Mouse (Mus musculus): ENCODE data around the gene Cdh23. TPM values are rescaled to one million over a fixed set of nuclear protein-coding genes. Genes with fewer than 3 reads are reported as not detected.
A peak's percentile ranks its signal among the peaks of the same experiment; 100 is the strongest.

The Cdh23 gene
- polyA plus RNA-seq, 1 experiment from 2014 or later, result 0.50 TPM

- no peak overlapping the region for H3K4me3 ChIP-seq (ENCODE audit: low read length)
- H3K36me3 ChIP-seq (ENCODE audit: insufficient read depth, low read length), result no peaks in the 10 kb centered on the region
- no peak overlapping the region for H3K27ac ChIP-seq (ENCODE audit: low read length)
- peak; percentile 64 for ATAC-seq (ENCODE audit: low FRiP score, low TSS enrichment)
- peaks cover 6% of the 10 kb centered on the region; the same call in 1 of the 2 replicates for H3K4me1 ChIP-seq (ENCODE audit: insufficient read depth, low read length)
- no peak overlapping the region for H3K4me2 ChIP-seq (replicated peaks; ENCODE audit: low read depth, low read length)
- H3K9me3 ChIP-seq (ENCODE audit: low read length), result peaks cover 4% of the 10 kb centered on the region; the same call in 1 of the 2 replicates
- peaks cover 2% of the 10 kb centered on the region; the same call in 1 of the 2 replicates for H3K27me3 ChIP-seq (ENCODE audit: insufficient read depth, low read length)
- 43% methylated on average over 13 of the region's 13 CpGs for WGBS
- no peak overlapping the region for H3K9ac ChIP-seq (replicated peaks; ENCODE audit: low read length)
Observed at GRCm38 (mm10) chr10:60577125-60577919, 119.0 kb downstream of the Cdh23 start.

DNA sequence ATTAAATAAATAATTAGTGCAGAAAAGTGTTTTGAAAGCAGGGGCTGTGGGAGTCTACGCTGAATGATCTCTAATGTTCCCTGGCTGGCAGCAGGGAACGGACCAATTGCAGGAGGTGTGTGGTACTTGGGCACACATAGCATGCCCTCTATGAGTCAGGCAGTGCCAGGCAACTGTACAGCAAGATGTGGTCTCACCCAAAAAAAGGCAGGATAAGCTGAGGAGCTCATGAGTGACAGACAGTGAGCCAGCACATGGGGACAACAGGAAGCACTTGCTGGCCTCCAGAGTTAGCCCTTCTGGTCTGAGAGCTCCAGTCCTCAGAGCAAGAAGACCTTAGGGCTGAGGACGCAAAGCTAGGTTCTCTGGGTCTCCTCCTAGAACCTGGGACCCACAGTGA lies 121.4 kb downstream of the Cdh23 start:
- Histone ChIP-seq H3K9ac (replicated peaks; ENCODE audit: low read length) (no peak overlapping the region), H3K4me2 (replicated peaks; ENCODE audit: low read depth, low read length) (no peak overlapping the region), H3K27ac (ENCODE audit: low read length) (no peak overlapping the region), H3K36me3 (ENCODE audit: insufficient read depth, low read length) (no peaks in the 10 kb centered on the region), H3K27me3 (ENCODE audit: insufficient read depth, low read length) (no peaks in the 10 kb centered on the region; the same call in 1 of the 2 replicates), H3K4me1 (ENCODE audit: insufficient read depth, low read length) (peaks cover 15% of the 10 kb centered on the region), H3K4me3 (ENCODE audit: low read length) (no peak overlapping the region), H3K9me3 (ENCODE audit: low read length) (peaks cover 2% of the 10 kb centered on the region; the same call in 1 of the 2 replicates)
- ATAC-seq (ENCODE audit: low FRiP score, low TSS enrichment), result no peak
- 82% methylated on average over 3 of the region's 3 CpGs for WGBS

- whole genome bisulfite sequencing, result 39% methylated on average over 4 of the region's 4 CpGs
- no peaks in the 10 kb centered on the region; the same call in 1 of the 2 replicates for H3K27me3 ChIP-seq (ENCODE audit: insufficient read depth, low read length)
- H3K4me1 ChIP-seq (ENCODE audit: insufficient read depth, low read length), result peaks cover 10% of the 10 kb centered on the region
- H3K9me3 ChIP-seq (ENCODE audit: low read length), result no peaks in the 10 kb centered on the region
- ATAC-seq (ENCODE audit: low FRiP score, low TSS enrichment), result peak; percentile 70
- no peaks in the 10 kb centered on the region for H3K36me3 ChIP-seq (ENCODE audit: insufficient read depth, low read length)
- H3K4me2 ChIP-seq (replicated peaks; ENCODE audit: low read depth, low read length), result no peak overlapping the region
- no peak overlapping the region for H3K9ac ChIP-seq (replicated peaks; ENCODE audit: low read length)
- no peak overlapping the region for H3K27ac ChIP-seq (ENCODE audit: low read length)
- no peak overlapping the region for H3K4me3 ChIP-seq (ENCODE audit: low read length)
Observed at GRCm38 (mm10) chr10:60571491-60571890, 124.8 kb downstream of the Cdh23 start.

DNA sequence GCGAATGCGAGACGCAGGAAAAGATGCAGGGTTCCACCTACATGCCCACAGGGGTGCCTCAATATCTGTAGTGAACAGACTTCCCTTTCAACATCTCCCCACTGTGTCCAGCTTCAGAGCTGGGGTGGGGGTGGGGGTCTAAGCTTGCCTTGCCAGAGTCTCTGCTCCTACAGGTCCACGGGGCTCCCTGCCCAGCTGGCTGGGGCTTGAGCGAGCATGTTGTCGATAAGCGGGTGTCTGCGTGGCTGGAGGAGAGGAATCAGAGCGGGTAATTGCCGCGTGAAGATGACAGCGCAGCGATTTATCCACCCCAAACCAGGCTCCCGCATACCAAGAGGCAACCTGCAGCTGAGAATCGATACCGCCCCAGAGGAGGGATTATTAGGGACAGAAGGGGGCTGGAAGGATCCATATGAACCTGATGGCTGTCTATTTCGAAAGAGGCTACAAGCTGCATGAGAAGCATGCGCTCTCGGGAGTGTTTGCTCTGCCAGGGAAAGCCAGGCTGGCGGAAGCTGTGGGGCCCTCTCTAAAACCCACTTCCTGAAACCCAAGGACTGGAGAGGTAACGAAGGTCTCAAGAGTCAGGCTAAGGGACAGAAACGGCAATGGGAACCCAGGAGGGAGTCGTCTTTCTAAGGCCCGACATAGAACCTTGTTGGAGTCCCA lies 129.8 kb downstream of the Cdh23 start:
- Histone ChIP-seq H3K27me3 (ENCODE audit: insufficient read depth, low read length) (no peaks in the 10 kb centered on the region), H3K27ac (ENCODE audit: low read length) (no peak overlapping the region), H3K4me2 (replicated peaks; ENCODE audit: low read depth, low read length) (0 out of 2 replicates have a peak overlapping the region, but pooled peaks have one; percentile 9), H3K9ac (replicated peaks; ENCODE audit: low read length) (peak overlapping the region; percentile 2; the same call in 1 of the 2 replicates), H3K4me1 (ENCODE audit: insufficient read depth, low read length) (peaks cover under 1% of the 10 kb centered on the region), H3K36me3 (ENCODE audit: insufficient read depth, low read length) (no peaks in the 10 kb centered on the region), H3K4me3 (ENCODE audit: low read length) (no peak overlapping the region), H3K9me3 (ENCODE audit: low read length) (no peaks in the 10 kb centered on the region)
- WGBS, result 40% methylated on average over 24 of the region's 24 CpGs
- no peak for ATAC-seq (ENCODE audit: low FRiP score, low TSS enrichment)

DNA sequence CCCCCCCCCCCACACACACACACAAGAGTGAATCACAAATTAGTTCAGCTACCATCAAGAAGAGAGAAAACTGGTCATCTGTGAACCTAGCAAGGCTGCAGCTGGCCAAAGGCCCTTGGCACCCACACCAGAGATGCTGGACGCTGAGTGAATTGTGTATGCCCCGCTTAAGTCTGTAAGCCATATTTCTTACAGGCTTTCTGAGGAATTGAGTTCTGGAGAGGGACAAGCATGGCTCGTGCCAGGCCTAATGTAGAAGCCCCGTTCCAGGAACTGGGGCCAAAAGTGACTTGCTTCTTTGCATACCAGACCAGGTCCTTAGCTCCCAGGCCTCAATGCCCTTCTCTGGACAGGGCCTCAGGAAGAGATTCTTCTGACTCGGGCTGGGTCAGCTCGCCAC lies 132.2 kb downstream of the Cdh23 start:
- no peak overlapping the region for H3K4me3 ChIP-seq (ENCODE audit: low read length)
- H3K27ac ChIP-seq (ENCODE audit: low read length), result no peak overlapping the region
- no peaks in the 10 kb centered on the region for H3K27me3 ChIP-seq (ENCODE audit: insufficient read depth, low read length)
- H3K4me1 ChIP-seq (ENCODE audit: insufficient read depth, low read length), result no peaks in the 10 kb centered on the region
- WGBS, result 86% methylated on average over 6 of the region's 6 CpGs
- H3K9ac ChIP-seq (replicated peaks; ENCODE audit: low read length), result no peak overlapping the region
- ATAC-seq (ENCODE audit: low FRiP score, low TSS enrichment), result no peak
- H3K4me2 ChIP-seq (replicated peaks; ENCODE audit: low read depth, low read length), result no peak overlapping the region
- no peaks in the 10 kb centered on the region for H3K9me3 ChIP-seq (ENCODE audit: low read length)
- H3K36me3 ChIP-seq (ENCODE audit: insufficient read depth, low read length), result no peaks in the 10 kb centered on the region

DNA sequence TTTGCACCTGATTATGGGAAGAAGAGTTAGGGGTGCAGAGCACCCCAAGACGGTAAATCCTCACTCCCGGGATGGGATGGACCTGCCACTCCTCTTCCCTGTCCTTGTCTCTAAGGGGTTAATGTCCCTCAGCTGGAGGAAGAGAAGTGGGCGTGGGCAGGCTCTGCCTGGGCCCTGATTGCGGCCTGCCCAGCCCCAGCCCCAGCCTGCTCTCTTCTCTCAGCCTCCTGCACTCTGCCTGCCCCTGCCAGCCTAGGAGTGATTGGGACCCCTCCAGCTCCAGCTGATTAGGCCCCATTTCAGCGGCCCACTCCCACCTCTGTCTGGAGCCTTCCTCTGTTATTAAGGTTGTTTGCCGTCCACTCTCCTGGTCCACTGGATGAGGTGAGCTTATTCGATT lies 133.3 kb downstream of the Cdh23 start:
- ATAC-seq (ENCODE audit: low FRiP score, low TSS enrichment), result no peak
- Histone ChIP-seq H3K4me2 (replicated peaks; ENCODE audit: low read depth, low read length) (no peak overlapping the region; the same call in 1 of the 2 replicates), H3K27me3 (ENCODE audit: insufficient read depth, low read length) (no peaks in the 10 kb centered on the region), H3K27ac (ENCODE audit: low read length) (no peak overlapping the region), H3K9me3 (ENCODE audit: low read length) (no peaks in the 10 kb centered on the region), H3K36me3 (ENCODE audit: insufficient read depth, low read length) (no peaks in the 10 kb centered on the region), H3K9ac (replicated peaks; ENCODE audit: low read length) (no peak overlapping the region), H3K4me1 (ENCODE audit: insufficient read depth, low read length) (no peaks in the 10 kb centered on the region), H3K4me3 (ENCODE audit: low read length) (no peak overlapping the region)
- WGBS, result 19% methylated on average over 7 of the region's 7 CpGs

DNA sequence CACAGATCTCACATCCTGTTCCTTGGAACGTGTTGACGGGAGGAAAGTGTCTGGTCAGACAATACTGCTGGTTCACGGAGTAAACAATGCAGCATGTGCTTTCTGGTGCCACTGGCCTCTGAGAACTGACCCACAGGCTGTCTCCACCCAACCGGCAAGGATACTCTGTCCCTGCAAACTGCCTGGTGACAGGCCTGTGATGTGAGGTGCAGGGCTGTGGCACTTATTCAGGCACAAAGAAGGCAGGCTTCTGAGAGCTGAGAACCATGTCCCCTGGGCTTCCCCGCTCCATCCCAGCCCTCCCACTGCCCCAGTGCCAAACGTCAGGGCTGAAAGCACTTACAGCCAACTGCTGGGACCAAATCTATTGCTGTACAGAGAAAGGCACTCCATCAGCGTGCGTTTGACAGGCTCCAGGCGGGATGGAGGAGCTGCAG lies 137.8 kb downstream of the Cdh23 start:
- no peak overlapping the region for H3K4me2 ChIP-seq (replicated peaks; ENCODE audit: low read depth, low read length)
- H3K4me3 ChIP-seq (ENCODE audit: low read length), result no peak overlapping the region
- peak; percentile 61; the same call in 1 of the 2 replicates for ATAC-seq (ENCODE audit: low FRiP score, low TSS enrichment)

DNA sequence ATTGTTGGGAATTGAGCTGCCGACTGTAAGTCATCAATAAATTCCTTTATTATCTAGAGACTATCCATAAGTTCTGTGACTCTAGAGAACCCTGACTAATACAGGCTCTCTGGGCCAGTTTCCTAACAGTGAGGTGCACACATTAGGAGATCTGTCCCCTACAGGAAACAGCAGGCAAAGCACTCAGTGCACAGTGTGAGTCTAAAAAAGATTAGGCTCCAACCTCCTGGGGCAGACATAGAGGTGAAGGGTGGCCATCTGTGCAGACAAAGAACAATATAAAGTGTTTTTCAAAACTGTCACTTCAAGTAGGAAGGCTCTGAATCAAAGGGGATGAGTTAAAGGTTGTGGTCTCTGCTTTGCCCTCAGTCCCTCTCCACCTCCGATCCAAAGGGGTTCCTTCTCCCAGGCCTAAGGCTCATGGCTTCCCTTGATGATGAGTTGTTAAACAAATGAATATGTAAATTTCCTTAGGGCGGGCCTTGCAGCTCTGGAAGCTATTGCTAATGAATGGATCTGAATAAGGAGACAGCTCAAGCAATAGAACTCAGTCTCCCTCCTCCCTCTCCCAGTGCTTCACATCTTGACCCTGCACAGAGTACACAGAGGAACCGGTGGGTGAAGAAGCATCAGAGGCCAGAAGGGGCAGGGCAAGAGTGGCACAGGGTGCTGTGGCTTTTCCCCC lies 143.2 kb downstream of the Cdh23 start:
- Histone ChIP-seq H3K4me2 (replicated peaks; ENCODE audit: low read depth, low read length) (no peak overlapping the region), H3K4me3 (ENCODE audit: low read length) (no peak overlapping the region), H3K9ac (replicated peaks; ENCODE audit: low read length) (no peak overlapping the region), H3K4me1 (ENCODE audit: insufficient read depth, low read length) (no peaks in the 10 kb centered on the region), H3K36me3 (ENCODE audit: insufficient read depth, low read length) (no peaks in the 10 kb centered on the region), H3K27me3 (ENCODE audit: insufficient read depth, low read length) (no peaks in the 10 kb centered on the region), H3K27ac (ENCODE audit: low read length) (no peak overlapping the region), H3K9me3 (ENCODE audit: low read length) (no peaks in the 10 kb centered on the region)
- ATAC-seq (ENCODE audit: low FRiP score, low TSS enrichment), result no peak
- 60% methylated on average over 3 of the region's 4 CpGs for WGBS

More for the DNA sequence above, 137.8 kb downstream of the Cdh23 start:
- WGBS, result 26% methylated on average over 9 of the region's 9 CpGs
- Histone ChIP-seq H3K9me3 (ENCODE audit: low read length) (no peaks in the 10 kb centered on the region), H3K36me3 (ENCODE audit: insufficient read depth, low read length) (no peaks in the 10 kb centered on the region), H3K9ac (replicated peaks; ENCODE audit: low read length) (no peak overlapping the region), H3K27me3 (ENCODE audit: insufficient read depth, low read length) (no peaks in the 10 kb centered on the region), H3K27ac (ENCODE audit: low read length) (no peak overlapping the region), H3K4me1 (ENCODE audit: insufficient read depth, low read length) (no peaks in the 10 kb centered on the region)

DNA sequence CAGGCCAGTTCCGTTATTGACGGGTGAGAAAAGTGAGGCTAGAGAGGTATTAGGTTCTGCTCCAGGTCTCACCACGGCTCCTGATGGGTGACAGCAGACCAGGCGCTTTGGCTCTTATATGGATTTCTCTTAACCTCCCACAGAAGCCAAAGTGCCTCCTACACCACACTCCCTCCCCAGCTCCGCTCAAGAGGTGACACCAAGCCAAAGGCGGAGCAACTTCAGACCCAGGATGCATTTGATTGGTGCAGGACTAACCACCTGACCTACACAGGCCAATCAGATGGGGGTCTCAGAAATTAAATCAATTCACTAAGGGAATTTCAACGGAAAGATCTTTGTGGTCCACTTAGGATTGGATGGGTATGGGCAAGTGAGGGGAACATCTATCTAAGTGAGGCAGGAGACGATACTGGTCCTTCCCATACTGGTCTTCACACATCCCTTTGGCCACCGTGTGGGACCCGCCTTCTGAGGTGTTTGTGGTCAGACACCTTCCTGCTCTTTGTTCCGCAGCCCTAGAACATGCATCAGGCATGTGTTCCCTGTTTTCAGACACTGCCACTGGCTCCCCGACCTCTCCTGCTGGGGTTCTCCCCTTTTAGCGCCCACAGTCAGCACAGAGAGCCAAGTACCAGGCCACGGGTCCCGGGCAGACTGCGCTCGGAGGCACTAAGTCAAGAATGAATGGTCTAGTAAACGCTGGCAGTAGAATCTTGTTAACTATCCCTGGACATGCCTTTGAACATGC lies 157.0 kb downstream of the Cdh23 start:
- no peak overlapping the region for H3K27ac ChIP-seq (ENCODE audit: low read length)
- 61% methylated on average over 18 of the region's 18 CpGs for WGBS
- no peaks in the 10 kb centered on the region for H3K36me3 ChIP-seq (ENCODE audit: insufficient read depth, low read length)
- H3K9me3 ChIP-seq (ENCODE audit: low read length), result peaks cover 5% of the 10 kb centered on the region
- H3K4me2 ChIP-seq (replicated peaks; ENCODE audit: low read depth, low read length), result no peak overlapping the region
- peaks cover 5% of the 10 kb centered on the region; the same call in 1 of the 2 replicates for H3K4me1 ChIP-seq (ENCODE audit: insufficient read depth, low read length)
- H3K4me3 ChIP-seq (ENCODE audit: low read length), result no peak overlapping the region
- no peaks in the 10 kb centered on the region; the same call in 1 of the 2 replicates for H3K27me3 ChIP-seq (ENCODE audit: insufficient read depth, low read length)
- no peak overlapping the region for H3K9ac ChIP-seq (replicated peaks; ENCODE audit: low read length)
- 0 out of 2 replicates have a peak, but pooled peaks have one; percentile 24 for ATAC-seq (ENCODE audit: low FRiP score, low TSS enrichment)
